ENCODE assay signal across 18 mouse cellular contexts in genomic region chr2:5160236-5160848, GRCm38 (mm10). TPM values are rescaled to one million over a fixed set of nuclear protein-coding genes. Genes with fewer than 3 reads are reported as not detected.
A peak's percentile ranks its signal among the peaks of the same experiment; 100 is the strongest.
DNase-seq lines count a peak whose midpoint lies in the region; ATAC-seq and TF ChIP-seq lines count a peak whose summit lies in the region.
"Had no signal": no experiment of that assay in that cellular context is flagged by ENCODE, and none has a peak within 500 bp of the region (broad histone marks: within the 10 kb centered on the region; RNA-seq: fewer than 3 reads in every experiment).

No protein-coding gene starts in this region.

- no peaks in the 10 kb centered on the region for H3K27me3 ChIP-seq in kidney, postnatal 0 days (ENCODE audit: insufficient read depth, low read length)
- H3K27me3 ChIP-seq in embryonic facial prominence, embryonic 14.5 days (replicated peaks; ENCODE audit: control insufficient read depth, insufficient read depth, low read length), result no peaks in the 10 kb centered on the region
- H3K27me3 ChIP-seq in hindbrain, embryonic 15.5 days, result no peaks in the 10 kb centered on the region
- H3K27me3 ChIP-seq in neural tube, embryonic 14.5 days (ENCODE audit: control insufficient read depth, insufficient read depth, low read length), result no peaks in the 10 kb centered on the region
- no peaks in the 10 kb centered on the region for H3K27me3 ChIP-seq in forebrain, embryonic 11.5 days (ENCODE audit: control insufficient read depth, insufficient read depth, low read length)
- H3K27me3 ChIP-seq: liver, embryonic 13.5 days had no signal

- intact Hi-C loops in heart, postnatal 10 days (cut with DNase I), result no loop called here

- no peaks in the 10 kb centered on the region for H3K4me1 ChIP-seq in kidney, postnatal 0 days (replicated peaks; ENCODE audit: insufficient read depth, low read length)
- 0 out of 2 replicates have a peak, but pooled peaks cover 9% of the 10 kb centered on the region for H3K4me1 ChIP-seq in embryonic facial prominence, embryonic 14.5 days (ENCODE audit: control insufficient read depth, insufficient read depth, low read length)
- H3K4me1 ChIP-seq in hindbrain, embryonic 15.5 days (replicated peaks), result no peaks in the 10 kb centered on the region
- H3K4me1 ChIP-seq in neural tube, embryonic 14.5 days (ENCODE audit: control insufficient read depth, insufficient read depth, low read length), result no peaks in the 10 kb centered on the region
- no peaks in the 10 kb centered on the region for H3K4me1 ChIP-seq in forebrain, embryonic 11.5 days (replicated peaks; ENCODE audit: control insufficient read depth, insufficient read depth, low read length)

- H3K9me3 ChIP-seq in kidney, postnatal 0 days (replicated peaks; ENCODE audit: low read length), result no peaks in the 10 kb centered on the region
- H3K9me3 ChIP-seq in embryonic facial prominence, embryonic 14.5 days (ENCODE audit: control insufficient read depth, low read length), result no peaks in the 10 kb centered on the region
- H3K9me3 ChIP-seq in hindbrain, embryonic 15.5 days, result no peaks in the 10 kb centered on the region
- H3K9me3 ChIP-seq in neural tube, embryonic 14.5 days (ENCODE audit: control insufficient read depth, low read length), result no peaks in the 10 kb centered on the region
- H3K9me3 ChIP-seq in forebrain, embryonic 11.5 days (ENCODE audit: control insufficient read depth, low read length), result no peaks in the 10 kb centered on the region
- H3K9me3 ChIP-seq: liver, embryonic 13.5 days had no signal

- H3K4me2 ChIP-seq in kidney, postnatal 0 days (ENCODE audit: low read length), result no peak overlapping the region
- no peak overlapping the region for H3K4me2 ChIP-seq in embryonic facial prominence, embryonic 14.5 days (ENCODE audit: low read depth, low read length)
- H3K4me2 ChIP-seq in hindbrain, embryonic 15.5 days, result no peak overlapping the region
- no peak overlapping the region for H3K4me2 ChIP-seq in neural tube, embryonic 14.5 days (ENCODE audit: low read depth, low read length)
- no peak overlapping the region for H3K4me2 ChIP-seq in forebrain, embryonic 11.5 days (ENCODE audit: low read depth, low read length, severe bottlenecking)
- H3K4me2 ChIP-seq: heart, embryonic 11.5 days; liver, embryonic 13.5 days had no signal

- TF ChIP-seq CTCF in kidney, postnatal 0 days (IDR thresholded peaks at IDR 0.05; ENCODE audit: low read depth), result no peak

- WGBS in kidney, postnatal 0 days, result 75% methylated on average over 11 of the region's 11 CpGs
- 75% methylated on average over 11 of the region's 11 CpGs for WGBS in embryonic facial prominence, embryonic 14.5 days
- WGBS in hindbrain, embryonic 15.5 days, result 64% methylated on average over 11 of the region's 11 CpGs
- 60% methylated on average over 11 of the region's 11 CpGs for whole genome bisulfite sequencing in neural tube, embryonic 14.5 days
- WGBS in forebrain, embryonic 11.5 days, result 87% methylated on average over 11 of the region's 11 CpGs

- H3K36me3 ChIP-seq in kidney, postnatal 0 days (ENCODE audit: insufficient read depth, low read length), result no peaks in the 10 kb centered on the region
- H3K36me3 ChIP-seq in embryonic facial prominence, embryonic 14.5 days (ENCODE audit: control insufficient read depth, insufficient read depth, low read length), result no peaks in the 10 kb centered on the region
- H3K36me3 ChIP-seq in hindbrain, embryonic 15.5 days, result no peaks in the 10 kb centered on the region
- no peaks in the 10 kb centered on the region for H3K36me3 ChIP-seq in neural tube, embryonic 14.5 days (ENCODE audit: control insufficient read depth, insufficient read depth, low read length)
- H3K36me3 ChIP-seq in forebrain, embryonic 11.5 days (ENCODE audit: control insufficient read depth, insufficient read depth, low read length), result no peaks in the 10 kb centered on the region
- H3K36me3 ChIP-seq: liver, embryonic 13.5 days had no signal

- peak; percentile 38 for DNase-seq in kidney, postnatal 0 days (ENCODE audit: low spot score)
- DNase-seq in kidney, postnatal 36 days, result no peak
- DNase-seq in embryonic facial prominence, embryonic 14.5 days (ENCODE audit: low spot score), result no peak
- DNase-seq in heart, postnatal 10 days, result no peak
- no peak for DNase-seq in forebrain, embryonic 11.5 days (ENCODE audit: low spot score)
- DNase-seq: heart, postnatal 4 days; kidney, adult 2 months; liver, embryonic 13.5 days; right cerebral cortex, adult 18-20 months; thymus, postnatal 14 days had no signal

- no peak overlapping the region for H3K27ac ChIP-seq in kidney, postnatal 0 days
- H3K27ac ChIP-seq in embryonic facial prominence, embryonic 14.5 days (replicated peaks; ENCODE audit: low read depth, low read length), result no peak overlapping the region
- no peak overlapping the region for H3K27ac ChIP-seq in hindbrain, embryonic 15.5 days (replicated peaks)
- H3K27ac ChIP-seq in neural tube, embryonic 14.5 days (ENCODE audit: low read depth, low read length), result no peak overlapping the region
- H3K27ac ChIP-seq in forebrain, embryonic 11.5 days (ENCODE audit: low read depth, low read length), result no peak overlapping the region
- H3K27ac ChIP-seq: liver, embryonic 13.5 days had no signal

- H3K4me3 ChIP-seq in kidney, postnatal 0 days (replicated peaks; ENCODE audit: low read depth, low read length), result no peak overlapping the region
- no peak overlapping the region for H3K4me3 ChIP-seq in embryonic facial prominence, embryonic 14.5 days (ENCODE audit: low read depth, low read length)
- no peak overlapping the region for H3K4me3 ChIP-seq in hindbrain, embryonic 15.5 days
- no peak overlapping the region for H3K4me3 ChIP-seq in neural tube, embryonic 14.5 days (ENCODE audit: low read depth, low read length)
- H3K4me3 ChIP-seq in forebrain, embryonic 11.5 days (ENCODE audit: low read depth, low read length), result no peak overlapping the region
- H3K4me3 ChIP-seq: liver, embryonic 13.5 days had no signal

- no peak for ATAC-seq in kidney, postnatal 0 days (replicated peaks; ENCODE audit: low FRiP score, low read depth)
- ATAC-seq in embryonic facial prominence, embryonic 14.5 days (ENCODE audit: low read depth), result peak; percentile 38; the same call in 1 of the 2 replicates
- ATAC-seq in hindbrain, embryonic 15.5 days (ENCODE audit: low FRiP score, low read depth), result peak; percentile 30; the same call in 1 of the 2 replicates
- ATAC-seq in neural tube, embryonic 14.5 days (ENCODE audit: low read depth), result peak; percentile 62; the same call in 1 of the 2 replicates
- no peak for ATAC-seq in megakaryocyte progenitor cell, adult 5-6 weeks (replicated peaks; ENCODE audit: poor library complexity)
- ATAC-seq in forebrain, embryonic 11.5 days (replicated peaks; ENCODE audit: low FRiP score), result no peak
- ATAC-seq: CD4-positive, CD25-positive, alpha-beta regulatory T cell, adult 4 months; forebrain, embryonic 16.5 days had no signal

- no peak overlapping the region for H3K9ac ChIP-seq in kidney, postnatal 0 days (ENCODE audit: low read depth, low read length)
- H3K9ac ChIP-seq in embryonic facial prominence, embryonic 14.5 days (ENCODE audit: low read depth, low read length), result no peak overlapping the region
- no peak overlapping the region for H3K9ac ChIP-seq in hindbrain, embryonic 15.5 days
- H3K9ac ChIP-seq in neural tube, embryonic 14.5 days (replicated peaks; ENCODE audit: low read depth, low read length), result no peak overlapping the region
- H3K9ac ChIP-seq in forebrain, embryonic 11.5 days (ENCODE audit: low read length), result no peak overlapping the region
- H3K9ac ChIP-seq: liver, embryonic 13.5 days had no signal

RNA-seq across cellular contexts. Expression of gene Ccdc3, which starts 22.8 kb away (rescaled TPM):
- 12.1 and 12.4 TPM in 2 replicates for polyA plus RNA-seq in kidney, postnatal 0 days (2015; fragmentation: Nextera tagmentation; extraction: Ambion mirVana)
- 25.8 and 25.9 TPM in 2 replicates for polyA plus RNA-seq in embryonic facial prominence, embryonic 14.5 days (2014; fragmentation: Nextera tagmentation; extraction: Ambion mirVana)
- polyA plus RNA-seq in hindbrain, embryonic 15.5 days (2015; fragmentation: Nextera tagmentation; extraction: Ambion mirVana), result 10.1 and 15.2 TPM in 2 replicates
- 16.9 and 20.0 TPM in 2 replicates for polyA plus RNA-seq in neural tube, embryonic 14.5 days (2014; fragmentation: Nextera tagmentation; extraction: Ambion mirVana)
- total RNA-seq in megakaryocyte progenitor cell, adult 5-6 weeks (2015), result not detected in 2 replicates
- total RNA-seq in megakaryocyte progenitor cell, adult 5-6 weeks (2017), result not detected in 2 replicates
- total RNA-seq in heart, postnatal 10 days (2021), result 1 to 10 TPM; 8.2 to 8.6 TPM
- 3.9 and 4.6 TPM in 2 replicates for polyA plus RNA-seq in forebrain, embryonic 11.5 days (2014; fragmentation: Nextera tagmentation; extraction: Ambion mirVana)
- total RNA-seq: megakaryocyte, adult 5-6 weeks; MEL had no signal
- polyA plus RNA-seq: CD4-positive, CD25-positive, alpha-beta regulatory T cell, adult 4 months had no signal

Comparison
In these comparisons a context has a peak if more than half of its experiments do, and no peak if none do; other contexts are left out.
1. ATAC-seq: peak in embryonic facial prominence, embryonic 14.5 days (single experiment), hindbrain, embryonic 15.5 days (single experiment) and neural tube, embryonic 14.5 days (single experiment); none in kidney, postnatal 0 days (single experiment), megakaryocyte progenitor cell, adult 5-6 weeks (single experiment) and forebrain, embryonic 11.5 days (single experiment).